Mouse (Mus musculus) heart, adult 2 months (tissue): ENCODE data around the gene Cdc42ep4. TPM values are rescaled to one million over a fixed set of nuclear protein-coding genes. Genes with fewer than 3 reads are reported as not detected.

Experiments
- DNase-seq, 2 experiments: peaks; one replicate each; pipeline ENCODE4 v3.0.0; 2021
- H3K27ac ChIP-seq: fragments of 200-600 bp; 2 replicates; pipeline ENCODE4 v1.8.1; 2022
- H3K27me3 ChIP-seq: fragments of 200-500 bp; 2 replicates; pipeline ENCODE4 v1.6.1; 2012; ENCODE audit warnings: mild to moderate bottlenecking, low read length, inconsistent platforms, mixed read lengths; ENCODE audit not compliant: control insufficient read depth, insufficient read depth
- H3K36me3 ChIP-seq: fragments of 200-500 bp; 2 replicates; pipeline ENCODE4 v1.6.1; 2012; ENCODE audit warnings: low read length, inconsistent platforms; ENCODE audit not compliant: control insufficient read depth, insufficient read depth
- H3K4me1 ChIP-seq: fragments of 200-500 bp; 2 replicates; pipeline ENCODE4 v1.6.1; 2011; ENCODE audit warnings: low read length; ENCODE audit not compliant: control insufficient read depth, insufficient read depth
- H3K4me3 ChIP-seq: fragments of 200-600 bp; 2 replicates; pipeline ENCODE4 v1.8.1; 2022
- H3K79me2 ChIP-seq: fragments of 200-500 bp; replicated peaks from 2 replicates; pipeline ENCODE4 v1.6.1; 2012; ENCODE audit warnings: mild to moderate bottlenecking, inconsistent platforms, low read length, moderate library complexity, mixed read lengths; ENCODE audit not compliant: control insufficient read depth, insufficient read depth
- H3K9ac ChIP-seq: fragments of 200-500 bp; 2 replicates; pipeline ENCODE4 v1.6.1; 2012; ENCODE audit warnings: low read depth, mild to moderate bottlenecking, control low read depth, inconsistent platforms, low read length, mixed read lengths
- CTCF ChIP-seq: fragments of 200-600 bp; IDR thresholded peaks from 2 replicates; pipeline ENCODE4 v1.8.1; 2022; ENCODE audit warnings: antibody characterized with exemption, mild to moderate bottlenecking, moderate library complexity
- EP300 ChIP-seq: fragments of 200-500 bp; IDR thresholded peaks from 2 replicates; pipeline ENCODE4 v1.6.1; 2011; ENCODE audit warnings: low read depth, low read length, control low read depth; ENCODE audit not compliant: insufficient read depth
- POLR2A ChIP-seq: fragments of 200-500 bp; IDR thresholded peaks from 2 replicates; pipeline ENCODE4 v1.6.1; 2011; ENCODE audit warnings: mild to moderate bottlenecking, low read depth, low read length, control low read depth; ENCODE audit not compliant: insufficient read depth
- WGBS: fragments of 180-500 bp; shearing (Covaris S2); methylation state at CpG from one replicate; pipeline ENCODE4 v1.1.7; 2018; 5-methylcytosine and 5-hydroxymethylcytosine counted together
- intact Hi-C: fragments of 180-260 bp; cut with DNase I; formaldehyde crosslinking; loops from one replicate; pipeline ENCODE4 v1.15.1; 2025
- polyA plus RNA-seq: library from polyadenylated mRNA; depleted of rRNA; stranded (reverse); fragments of >200 nt; gene quantifications from 2 replicates; pipeline ENCODE4 v1.2.3, GENCODE M21; 2012
- total RNA-seq, 2 experiments: library from RNA; stranded (reverse); gene quantifications; 2 replicates each; pipeline ENCODE4 v1.2.3; 2021

The Cdc42ep4 gene
- total and polyA plus RNA-seq, 3 experiments: 12.9 to 23.2 (median 20.6) TPM

DNA sequence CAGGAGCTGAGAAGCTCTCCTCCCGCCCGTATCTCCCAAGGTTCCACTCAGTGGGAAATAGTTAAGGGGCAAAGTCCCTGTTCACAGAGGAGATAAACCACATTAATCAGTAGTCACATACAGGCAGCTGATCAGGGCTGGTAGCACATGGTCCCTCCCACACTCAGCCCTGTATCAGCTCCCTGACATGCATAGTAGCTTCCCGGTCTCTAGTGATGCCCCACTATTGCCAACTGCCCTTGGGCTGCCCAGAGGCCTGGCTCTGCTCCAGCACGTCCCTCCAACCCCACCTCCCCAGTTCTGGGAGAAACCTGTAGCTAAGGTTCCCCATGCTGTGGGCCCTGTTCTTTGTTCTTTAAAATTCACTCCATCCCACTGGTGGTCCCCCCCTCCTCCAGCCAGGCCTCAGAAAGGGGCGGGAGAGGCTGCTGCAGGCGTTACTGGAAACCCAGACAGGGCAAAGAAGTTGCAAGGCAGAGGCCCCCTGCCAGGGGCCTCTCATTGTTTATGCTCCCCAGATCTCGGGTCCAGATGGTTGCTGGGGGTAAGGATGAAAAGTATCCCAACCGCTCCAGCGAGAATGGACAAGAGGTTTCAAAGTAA lies 1.8 kb downstream of the Cdc42ep4 start:
- TF ChIP-seq POLR2A (no peak), CTCF (no peak), EP300 (no peak)
- no peak for DNase-seq
- peak overlapping the region; percentile 70 for H3K4me3 ChIP-seq
- peaks cover 2% of the 10 kb centered on the region; the same call in 1 of the 2 replicates for H3K79me2 ChIP-seq
- 29% methylated on average over 9 of the region's 9 CpGs for WGBS
- peak overlapping the region; percentile 98 for H3K9ac ChIP-seq
- peaks cover 13% of the 10 kb centered on the region for H3K4me1 ChIP-seq
- H3K27me3 ChIP-seq: no peaks in the 10 kb centered on the region
- H3K27ac ChIP-seq: peak overlapping the region; percentile 93
- no peaks in the 10 kb centered on the region for H3K36me3 ChIP-seq
- intact Hi-C loops: loop anchor here (2.0 kb wide), 2 partner anchors 39 to 47 kb away; partner anchors contain the start of gene Cpsf4l

DNA sequence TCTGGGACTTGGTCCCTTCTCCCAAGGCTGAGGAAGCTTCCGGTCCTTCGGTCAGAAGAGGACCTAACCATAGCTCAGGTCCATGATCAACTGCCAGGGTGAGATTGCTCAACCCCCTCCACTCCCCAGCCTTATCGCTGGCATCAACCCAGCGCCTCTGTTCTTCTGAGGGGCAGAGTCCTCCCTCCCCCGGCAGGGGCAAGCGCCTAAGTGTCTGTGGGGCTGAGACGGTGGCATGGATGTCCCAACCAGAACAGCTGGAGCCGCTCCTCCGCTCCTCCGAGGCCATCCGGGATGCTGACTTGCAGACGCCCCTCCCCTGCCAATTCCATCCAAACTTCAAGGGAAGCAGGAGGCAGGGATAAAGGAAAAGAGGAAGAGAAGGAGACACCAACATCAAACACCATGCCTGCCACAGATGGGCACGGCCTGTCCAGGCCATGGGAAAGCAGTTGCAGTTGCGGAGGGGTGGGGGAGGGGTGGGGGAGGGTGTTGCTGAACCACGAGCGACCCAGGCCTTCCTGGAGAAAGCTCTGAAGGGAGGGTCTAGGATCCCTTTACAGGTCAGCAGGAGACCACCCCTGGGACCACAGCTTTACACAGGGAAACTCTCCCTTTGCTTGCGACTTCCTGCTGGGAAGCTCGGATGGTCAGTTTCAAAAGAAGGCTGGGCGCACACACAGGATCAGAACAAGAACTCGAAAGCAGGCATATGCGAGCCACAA lies 2.7 kb downstream of the Cdc42ep4 start:
- Histone ChIP-seq H3K9ac (peak overlapping the region; percentile 98), H3K79me2 (peaks cover 4% of the 10 kb centered on the region; the same call in 1 of the 2 replicates), H3K4me1 (peaks cover 13% of the 10 kb centered on the region), H3K4me3 (peak overlapping the region; percentile 70), H3K27ac (peak overlapping the region; percentile 93), H3K36me3 (no peaks in the 10 kb centered on the region), H3K27me3 (no peaks in the 10 kb centered on the region)
- TF ChIP-seq CTCF: no peak
- no peak for TF ChIP-seq EP300
- TF ChIP-seq POLR2A: no peak
- 21% methylated on average over 21 of the region's 21 CpGs for WGBS
- peak; percentile 63 to 71 for DNase-seq
- intact Hi-C loops: no loop called here

DNA sequence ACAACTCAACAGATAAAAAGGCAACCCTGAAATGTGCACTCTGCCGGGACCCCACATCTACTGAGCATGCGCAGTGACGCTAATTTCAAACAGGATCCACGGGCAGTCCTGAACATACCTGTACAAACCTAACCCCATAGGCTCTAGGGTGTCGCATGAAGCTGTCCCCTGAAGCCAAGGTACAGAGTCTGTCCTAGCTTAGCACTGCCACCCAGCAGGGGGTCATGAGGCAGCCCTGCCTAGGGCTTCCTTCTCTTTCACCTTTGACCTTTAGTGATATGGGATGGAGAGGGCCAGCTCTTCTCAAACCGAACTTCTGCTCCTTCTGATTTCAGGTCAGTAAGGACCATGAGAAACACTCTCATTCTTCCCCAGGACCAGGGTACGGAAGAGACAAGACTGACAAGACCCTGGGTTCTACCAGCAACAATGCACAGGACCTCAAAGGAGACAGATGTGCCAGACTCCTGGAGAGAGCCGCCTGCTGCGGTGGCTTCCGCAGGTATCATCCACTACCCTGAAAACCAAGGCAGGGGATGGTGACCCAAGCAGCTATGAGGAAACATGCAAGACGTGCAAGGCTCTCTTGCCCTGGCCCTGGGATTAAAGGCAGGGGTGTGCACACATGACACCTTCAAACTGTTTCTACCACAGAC lies 3.8 kb downstream of the Cdc42ep4 start:
- WGBS: 75% methylated on average over 11 of the region's 11 CpGs
- H3K4me1 ChIP-seq: peaks cover 13% of the 10 kb centered on the region
- TF ChIP-seq POLR2A (no peak), EP300 (no peak), CTCF (no peak)
- intact Hi-C loops: loop anchor here (1.0 kb wide), 1 partner anchor 59 kb away; no protein-coding TSS in a partner anchor
- H3K4me3 ChIP-seq: peak overlapping the region; percentile 70
- no peak for DNase-seq
- no peaks in the 10 kb centered on the region for H3K27me3 ChIP-seq
- peak overlapping the region; percentile 93 for H3K27ac ChIP-seq
- no peaks in the 10 kb centered on the region for H3K36me3 ChIP-seq
- peak overlapping the region; percentile 3; the same call in 1 of the 2 replicates for H3K9ac ChIP-seq
- peaks cover 6% of the 10 kb centered on the region for H3K79me2 ChIP-seq

DNA sequence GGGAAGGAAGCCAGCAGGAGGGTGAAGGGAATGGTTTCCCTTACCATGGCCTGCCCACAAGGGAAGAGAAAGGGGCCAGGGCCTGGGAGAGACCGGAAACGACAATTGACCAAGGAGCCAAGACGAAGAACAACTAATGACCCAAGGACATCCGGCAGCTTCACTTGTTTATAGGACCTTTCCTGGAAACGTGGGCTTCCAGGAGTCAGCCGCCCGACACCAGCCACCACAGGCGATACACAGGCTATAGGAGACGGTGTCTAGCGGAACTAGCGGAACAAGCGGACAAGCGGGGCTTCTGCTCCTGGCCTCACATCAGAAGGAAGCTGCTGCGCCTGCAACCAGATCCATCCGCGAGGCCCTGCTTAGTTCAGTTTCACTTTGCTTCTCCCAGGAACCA lies 4.6 kb downstream of the Cdc42ep4 start:
- H3K79me2 ChIP-seq: peaks cover 6% of the 10 kb centered on the region
- WGBS: 37% methylated on average over 16 of the region's 16 CpGs
- H3K9ac ChIP-seq: peak overlapping the region; percentile 3
- intact Hi-C loops: loop anchor here (1.0 kb wide), 1 partner anchor 60 kb away; no protein-coding TSS in a partner anchor
- no peaks in the 10 kb centered on the region for H3K36me3 ChIP-seq
- peaks cover 13% of the 10 kb centered on the region for H3K4me1 ChIP-seq
- peak overlapping the region; percentile 93 for H3K27ac ChIP-seq
- no peaks in the 10 kb centered on the region for H3K27me3 ChIP-seq
- peak; percentile 48; the same call in 1 of the 2 replicates for TF ChIP-seq EP300
- TF ChIP-seq POLR2A: peak; percentile 51
- TF ChIP-seq CTCF: no peak
- DNase-seq: peak; percentile 59 to 67
- H3K4me3 ChIP-seq: peak overlapping the region; percentile 42

DNA sequence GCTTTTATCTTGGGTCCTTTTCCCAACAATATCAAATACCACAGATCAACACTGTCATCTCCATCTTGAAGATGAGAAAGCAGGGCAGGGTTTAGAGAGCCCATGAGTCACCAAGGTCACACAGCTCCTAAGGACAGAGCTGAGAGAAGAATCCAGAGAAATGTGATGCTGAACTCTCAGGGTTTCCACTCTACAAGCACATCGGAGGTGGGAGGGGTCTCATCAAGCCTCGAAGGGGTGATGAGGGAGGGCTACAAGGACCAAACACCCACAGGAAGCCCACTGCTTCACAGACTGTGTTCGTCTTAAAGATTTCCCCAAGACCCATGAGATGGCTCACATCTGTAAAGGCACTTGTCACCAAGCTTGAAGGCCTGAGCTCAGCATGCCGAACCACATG lies 5.7 kb downstream of the Cdc42ep4 start:
- Histone ChIP-seq H3K4me3 (no peak overlapping the region), H3K36me3 (no peaks in the 10 kb centered on the region), H3K79me2 (peaks cover 6% of the 10 kb centered on the region), H3K4me1 (peaks cover 13% of the 10 kb centered on the region), H3K27me3 (no peaks in the 10 kb centered on the region), H3K9ac (no peak overlapping the region), H3K27ac (no peak overlapping the region)
- no peak for TF ChIP-seq CTCF
- no peak for TF ChIP-seq EP300
- TF ChIP-seq POLR2A: no peak
- 58% methylated on average over 4 of the region's 4 CpGs for WGBS
- DNase-seq: no peak
- intact Hi-C loops: loop anchor here (2.0 kb wide), 1 partner anchor 61 kb away; the partner anchor contains the start of genes D11Wsu47e and Fam104a
